Mouse (Mus musculus): ENCODE measurements around the gene Nfix.
A peak's percentile ranks its signal among the peaks of the same experiment; 100 is the strongest.

Nfix gene

DNA sequence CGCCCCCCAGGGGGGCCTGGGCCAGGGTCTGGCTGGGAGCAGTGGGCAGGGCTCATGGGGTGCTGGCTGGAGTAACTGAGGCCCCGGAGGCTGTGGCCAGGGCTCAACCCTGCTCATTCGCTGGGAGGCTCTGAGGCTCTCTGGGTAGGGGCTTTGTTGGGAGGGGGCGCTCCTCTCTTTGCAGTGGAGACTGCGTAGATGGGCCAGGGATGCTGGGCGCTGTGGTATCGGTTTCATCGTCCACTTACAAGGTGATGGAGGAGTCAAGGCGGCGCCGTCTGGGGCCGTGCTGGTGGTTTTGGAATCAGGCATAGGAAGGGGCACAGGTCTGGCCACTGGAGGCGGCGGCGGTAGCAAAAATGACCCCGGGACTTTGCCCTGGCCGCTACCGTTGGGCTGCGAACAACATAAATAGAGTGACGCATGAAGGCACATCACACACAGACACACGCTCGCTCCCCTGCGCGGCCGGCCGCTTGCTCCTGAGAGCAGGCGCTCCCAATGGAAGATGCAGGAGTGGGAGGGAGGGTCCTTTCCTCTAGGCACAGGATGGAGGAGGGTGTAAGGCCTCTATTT is 84.2 kb downstream of the Nfix start:
- no peak for DNase-seq (ENCODE audit: low spot score in 2 of 2)

DNA sequence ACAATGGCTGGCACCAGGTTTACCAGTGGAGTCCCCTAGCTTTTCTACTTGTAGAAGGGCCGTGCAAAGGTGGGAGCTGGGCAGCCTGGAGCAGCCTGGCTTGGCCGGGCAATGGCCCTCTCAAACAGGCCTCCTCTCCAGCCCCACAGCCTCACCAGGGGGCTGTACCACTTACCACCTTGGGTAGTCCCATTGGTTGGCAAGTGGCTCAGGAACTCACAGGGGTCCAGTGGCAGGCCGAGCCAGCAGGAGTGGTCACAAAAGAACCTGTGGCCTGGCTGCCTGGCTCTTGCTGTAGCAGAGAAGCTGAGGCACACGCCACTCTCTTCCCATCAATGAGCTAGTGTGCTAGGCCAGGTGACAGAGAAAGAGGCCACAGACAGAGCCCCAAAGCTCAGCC is 86.0 kb downstream of the Nfix start:
- no peak for DNase-seq (ENCODE audit: low spot score in 2 of 2)

DNA sequence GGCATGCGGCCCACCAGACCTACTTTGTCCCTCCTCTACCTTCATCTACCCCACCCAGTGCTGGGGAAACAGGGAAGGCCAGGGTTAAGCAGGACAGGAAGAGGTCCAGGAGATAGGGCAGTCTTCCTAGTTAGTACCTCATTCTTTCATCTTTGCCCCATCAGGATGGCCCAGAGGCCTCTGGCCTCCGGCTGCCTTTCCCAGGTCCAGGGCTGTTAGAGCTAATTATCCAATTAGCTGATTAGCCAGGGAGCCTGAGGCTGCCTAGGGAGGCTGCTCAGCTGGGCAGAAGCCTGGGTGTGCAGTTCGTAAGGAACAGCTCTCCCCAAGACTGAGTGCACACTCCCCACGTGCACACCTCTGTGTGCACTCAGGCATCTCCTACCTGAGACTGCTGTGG is 86.8 kb downstream of the Nfix start:
- DNase-seq (ENCODE audit: low spot score in 2 of 2) = no peak

DNA sequence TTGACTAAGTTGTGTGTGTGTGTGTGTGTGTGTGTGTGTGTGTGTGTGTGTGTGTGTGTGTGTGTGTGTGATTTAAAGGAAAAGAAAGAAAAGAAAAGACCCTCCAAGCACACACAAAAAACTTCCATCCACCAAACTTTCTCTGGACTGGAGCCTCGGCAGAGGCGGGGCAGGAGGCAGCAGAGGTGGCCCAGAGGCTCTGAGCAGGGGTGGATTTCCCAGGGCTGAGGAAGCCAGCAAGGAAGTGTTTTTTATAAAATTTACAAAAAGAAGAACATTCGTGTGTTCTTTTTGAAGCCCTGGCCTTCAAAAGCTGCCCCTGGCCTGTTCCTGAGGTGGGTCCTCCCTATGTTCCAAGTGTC is 87.4 kb downstream of the Nfix start:
- DNase-seq (ENCODE audit: low spot score in 2 of 2) = no peak

DNA sequence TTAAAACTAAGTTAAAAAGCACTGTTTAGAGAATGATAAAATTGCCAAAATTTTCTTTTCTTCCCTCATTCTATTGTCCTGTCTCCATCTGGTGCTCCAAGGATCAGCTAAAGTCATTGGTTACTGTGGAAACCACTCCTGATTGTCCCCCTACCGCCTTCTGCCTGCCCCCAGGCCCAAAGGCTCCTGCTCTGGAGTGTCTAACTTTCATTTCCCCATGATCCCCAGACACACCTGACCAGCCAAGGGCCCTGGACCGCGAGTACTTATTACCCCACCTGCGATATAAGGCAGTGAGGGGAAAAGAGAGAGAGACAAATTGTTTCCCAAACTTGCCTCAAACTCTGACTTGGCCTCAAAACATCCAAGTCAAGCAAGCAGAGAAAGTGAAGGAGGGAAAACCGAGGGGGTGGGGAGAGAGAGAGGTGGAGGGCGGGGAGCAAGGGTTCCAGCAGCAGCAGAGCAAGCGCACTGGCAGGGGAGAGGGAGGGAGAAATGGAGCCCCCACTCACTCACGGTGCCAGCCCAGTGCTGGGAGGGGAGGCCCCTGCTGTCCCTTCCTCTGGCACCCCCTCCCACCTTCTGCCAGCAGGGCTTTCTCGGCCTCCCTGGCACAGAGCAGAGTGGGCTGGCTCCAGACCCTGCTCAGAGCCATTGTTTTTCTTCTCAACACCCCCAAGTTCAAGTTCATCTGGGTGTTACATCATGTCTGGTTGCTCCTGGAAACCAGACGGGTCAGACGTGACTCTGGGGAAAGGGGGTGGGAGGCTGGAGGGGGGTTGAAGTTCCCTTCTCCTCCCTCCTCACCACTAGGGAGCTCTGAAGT is 88.0 kb downstream of the Nfix start:
- DNase-seq (ENCODE audit: low spot score in 2 of 2) = no peak

DNA sequence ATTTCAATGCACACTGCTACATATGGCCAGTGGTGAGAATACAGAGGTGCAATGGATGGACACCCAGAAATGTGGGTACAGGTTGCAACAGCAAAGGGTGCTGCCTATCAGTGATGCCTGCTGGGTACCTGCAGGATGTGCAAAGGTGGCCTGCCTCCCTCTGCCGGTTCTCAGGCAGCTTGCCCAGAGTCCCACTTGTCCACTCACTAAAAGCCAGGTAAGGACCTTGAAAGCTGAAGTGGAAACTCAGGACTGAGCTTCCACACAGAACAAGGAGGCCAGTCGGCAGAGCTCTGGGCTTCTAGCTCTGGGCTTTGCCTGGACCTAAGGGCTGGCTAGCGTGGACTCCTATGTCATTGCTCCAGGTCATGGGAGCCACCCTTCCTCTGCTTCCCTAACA is 88.8 kb downstream of the Nfix start:
- no peak for DNase-seq (ENCODE audit: low spot score in 2 of 2)

DNA sequence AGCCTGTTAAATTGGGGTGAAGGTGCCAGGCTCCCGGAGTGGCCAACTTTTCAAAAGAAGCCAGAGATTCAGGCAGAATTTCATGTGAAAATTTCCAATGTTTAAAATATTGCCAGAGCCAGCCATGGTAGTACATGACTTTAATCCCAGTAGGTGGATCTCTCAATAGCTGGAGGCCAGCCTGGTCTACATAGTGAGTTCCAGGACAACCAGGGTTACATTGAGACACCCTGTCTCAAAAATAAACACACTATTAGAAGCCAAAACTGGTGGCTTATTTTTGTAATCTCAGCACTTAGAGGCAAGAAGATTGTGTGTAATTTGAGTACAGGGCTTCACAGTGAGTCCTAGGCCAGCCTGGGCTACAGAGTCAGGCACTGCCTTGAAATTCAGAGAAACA is 90.2 kb downstream of the Nfix start:
- no peak for DNase-seq (ENCODE audit: low spot score in 2 of 2)

DNA sequence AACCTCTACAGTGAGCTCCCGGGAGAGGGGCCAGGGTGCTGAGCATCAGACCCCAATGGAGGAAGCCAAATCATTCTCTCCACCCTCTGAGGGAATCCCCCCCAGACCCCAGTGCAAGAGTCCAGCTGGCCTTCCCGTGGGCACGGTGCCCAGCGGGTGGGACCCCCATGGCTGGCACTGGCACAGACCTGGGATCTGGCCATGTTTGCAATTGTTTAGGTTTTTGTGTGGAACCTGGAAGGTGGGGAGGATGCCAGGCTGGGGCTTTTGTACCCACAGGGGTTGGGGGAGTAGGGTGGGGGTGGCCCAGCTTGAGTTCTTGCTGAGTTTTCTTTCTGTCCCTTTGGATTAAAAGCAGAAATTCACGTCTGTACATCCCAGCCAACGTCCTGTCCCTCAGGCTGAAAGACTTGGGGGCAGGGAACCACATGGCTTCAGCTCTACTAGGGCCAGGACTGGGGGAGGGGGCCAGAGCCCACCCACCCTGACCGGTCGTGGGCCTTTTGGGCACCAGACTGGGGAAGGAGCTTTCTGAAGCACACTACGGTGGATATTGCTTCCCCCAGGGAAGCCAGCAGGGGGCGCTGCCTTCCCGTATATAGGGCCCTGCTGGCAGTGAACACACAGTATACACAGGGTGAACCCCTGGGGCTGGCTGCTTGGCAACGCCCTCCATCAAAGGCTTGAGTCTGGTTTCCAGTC is 91.2 kb downstream of the Nfix start:
- peak; percentile 84 to 86 for DNase-seq (ENCODE audit: low spot score in 2 of 2)

DNA sequence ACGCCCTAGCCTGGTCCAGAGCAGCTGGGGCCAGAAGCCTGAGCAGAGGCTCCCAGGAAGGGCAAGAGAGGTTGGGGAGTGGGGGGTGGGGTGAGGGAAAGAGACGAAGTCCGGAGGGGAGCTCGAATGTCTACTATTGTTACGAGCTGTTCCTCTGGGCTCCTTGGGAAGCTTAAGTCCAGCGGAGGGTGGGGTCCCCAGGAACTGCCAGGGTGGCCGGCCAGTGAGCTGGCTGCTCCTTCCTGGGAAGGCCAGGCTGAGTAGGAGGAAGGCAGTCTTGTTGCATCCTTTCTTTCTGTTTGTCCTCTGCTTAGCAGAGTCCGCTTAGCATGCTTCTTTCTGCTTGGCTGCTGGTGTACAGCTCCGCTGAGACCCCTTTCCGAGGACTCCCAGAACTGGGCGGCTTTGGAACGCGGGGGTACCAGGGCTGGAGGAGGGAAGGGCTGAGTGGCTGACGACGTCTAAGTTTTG is 92.0 kb downstream of the Nfix start:
- no peak for DNase-seq (ENCODE audit: low spot score in 2 of 2)

DNA sequence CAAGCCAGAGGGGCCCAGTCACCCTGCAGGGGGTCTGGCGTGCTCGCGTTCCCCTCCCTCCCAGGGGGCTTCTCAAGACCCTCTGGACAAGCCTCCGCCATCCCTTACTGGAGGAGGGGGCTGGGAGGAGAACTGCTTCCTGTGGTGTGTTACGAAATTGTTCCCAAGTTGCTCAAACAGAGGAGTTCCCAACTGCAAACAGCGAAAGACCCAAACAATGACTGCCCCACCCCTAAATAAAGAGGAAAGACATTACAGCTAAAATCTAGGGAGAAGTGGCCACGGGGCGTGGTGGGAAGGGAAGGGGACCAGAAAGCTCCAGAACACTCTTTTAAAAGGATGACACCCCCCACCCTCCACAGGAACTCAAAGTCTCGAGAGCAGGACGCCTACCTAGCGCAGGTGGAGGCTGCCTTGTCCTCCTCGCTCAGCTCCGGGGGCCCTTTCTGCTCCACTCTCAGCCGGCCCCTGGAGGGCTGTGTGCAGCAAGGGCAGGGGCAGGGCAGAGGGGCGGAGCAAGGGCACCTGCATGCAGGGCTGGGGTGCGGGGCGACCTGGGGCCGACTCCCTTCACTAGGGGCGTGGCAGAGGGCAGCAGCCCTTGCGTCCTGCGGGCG is 92.8 kb downstream of the Nfix start:
- DNase-seq (ENCODE audit: low spot score in 2 of 2) = no peak

DNA sequence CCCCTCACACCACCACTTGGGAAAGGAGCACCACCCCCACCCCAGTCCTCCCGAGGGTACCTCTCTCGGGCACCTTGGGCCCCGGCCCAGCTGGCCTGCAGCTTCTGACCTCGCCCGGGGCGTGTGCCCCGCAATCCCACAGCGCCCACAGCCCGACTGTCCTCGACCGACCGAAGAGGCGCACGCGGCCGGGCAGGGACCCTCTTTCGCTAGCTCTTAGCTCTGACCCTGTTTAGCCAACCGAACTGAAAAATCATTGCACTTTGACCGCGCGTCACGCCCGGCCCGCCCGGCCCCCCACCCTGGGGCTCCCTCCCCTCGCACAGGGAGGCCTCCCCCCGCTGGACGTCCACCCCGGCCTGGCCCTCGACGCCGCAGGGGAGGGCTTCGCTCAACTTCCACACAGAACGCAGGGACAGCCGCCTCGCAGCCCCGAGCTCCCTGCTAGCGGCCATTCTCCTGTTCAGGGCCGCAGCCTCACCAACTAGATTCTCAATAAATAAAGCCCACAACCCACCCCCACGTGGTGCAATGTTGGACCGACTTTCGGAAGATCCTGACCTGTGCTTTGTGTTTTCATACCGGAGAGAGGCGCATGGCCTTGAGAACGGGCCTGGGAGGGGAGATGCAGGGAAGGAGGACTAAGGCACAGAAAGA is 93.4 kb downstream of the Nfix start:
- DNase-seq (ENCODE audit: low spot score in 2 of 2) = no peak

DNA sequence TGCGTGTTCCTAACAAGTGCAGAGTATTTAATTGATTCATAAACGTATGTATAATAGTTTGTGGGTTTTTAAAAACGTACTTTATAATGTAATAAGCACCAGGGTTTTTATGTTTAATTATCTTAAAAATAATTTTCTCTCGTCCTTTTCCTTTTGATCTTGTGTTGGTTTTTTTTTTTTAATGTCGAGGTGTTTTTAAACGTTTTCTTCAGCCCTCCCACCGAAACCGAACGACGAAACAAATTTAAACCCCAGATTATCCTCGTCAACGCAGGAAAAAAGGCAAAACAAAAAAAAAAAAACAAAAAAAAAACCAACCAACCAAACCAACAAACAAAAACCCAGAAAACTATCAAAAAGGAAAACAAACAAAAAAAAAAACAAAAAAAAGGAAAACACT is 94.2 kb downstream of the Nfix start:
- DNase-seq (ENCODE audit: low spot score in 2 of 2) = no peak

DNA sequence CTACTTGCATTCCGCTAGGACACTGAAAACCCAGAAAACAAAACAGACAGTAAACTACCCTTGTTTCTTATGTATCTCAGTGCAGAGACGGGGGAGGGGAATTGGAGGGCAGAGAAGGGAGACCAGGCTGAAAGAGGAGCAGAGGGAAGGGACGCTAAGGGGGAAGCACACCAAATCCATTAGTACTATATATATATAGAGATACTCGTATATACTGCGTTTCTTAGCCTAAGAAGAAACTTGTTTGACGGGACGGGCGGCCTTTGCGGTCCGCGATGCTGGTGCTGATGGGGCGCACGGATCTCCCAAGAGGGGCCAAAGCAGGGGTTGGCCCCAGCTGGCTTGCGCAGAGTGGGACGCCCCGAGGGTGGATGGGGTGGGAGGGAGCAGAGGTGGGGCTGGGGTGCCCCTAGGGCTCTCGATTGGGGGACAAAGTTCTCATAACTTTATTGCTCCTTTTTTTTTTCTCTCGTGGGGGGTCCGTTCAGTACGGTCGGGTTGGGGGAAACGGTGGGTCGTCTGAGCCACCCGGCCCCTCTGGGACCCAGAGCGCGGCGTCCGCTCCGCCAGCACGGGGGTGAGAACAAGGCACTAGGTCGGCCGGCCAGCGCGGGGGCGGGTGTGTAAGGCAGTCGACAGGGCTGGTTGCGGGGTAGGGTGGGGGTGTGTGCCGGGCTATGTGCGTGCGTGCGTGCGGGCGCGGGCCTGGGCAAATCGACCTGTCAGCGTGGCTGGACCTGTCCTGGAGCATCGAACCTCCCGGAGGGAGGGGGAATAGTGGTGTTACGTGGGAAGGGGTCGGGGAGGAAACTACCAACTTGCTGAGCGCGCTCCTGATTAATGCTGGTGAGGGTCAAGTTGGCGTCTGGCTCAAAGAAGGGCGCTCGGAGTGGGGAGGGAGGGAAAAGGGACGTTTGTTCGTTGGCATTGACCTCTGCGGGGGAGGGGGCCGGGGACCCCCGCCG is 95.0 kb downstream of the Nfix start:
- no peak for DNase-seq (ENCODE audit: low spot score in 2 of 2)

DNA sequence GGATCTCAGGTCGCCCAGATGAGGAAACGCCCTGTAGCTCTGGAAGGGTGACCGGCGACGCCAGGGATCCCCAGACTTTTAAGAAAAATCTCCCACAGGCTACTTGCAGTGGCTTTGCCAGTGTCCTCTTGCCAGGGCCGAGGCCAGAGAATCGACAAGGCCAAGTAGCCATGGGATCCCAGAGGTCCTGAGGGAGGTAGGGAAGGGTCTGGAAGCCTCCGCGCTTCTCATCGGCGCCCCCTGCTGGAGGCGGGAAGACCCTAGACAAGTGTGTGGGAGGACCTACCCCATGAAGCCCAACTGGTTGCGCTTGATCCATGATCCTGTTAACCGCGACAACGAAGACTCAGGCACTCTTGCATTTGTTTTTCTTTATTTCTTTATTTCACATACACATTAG is 95.8 kb downstream of the Nfix start:
- DNase-seq (ENCODE audit: low spot score in 2 of 2) = no peak

DNA sequence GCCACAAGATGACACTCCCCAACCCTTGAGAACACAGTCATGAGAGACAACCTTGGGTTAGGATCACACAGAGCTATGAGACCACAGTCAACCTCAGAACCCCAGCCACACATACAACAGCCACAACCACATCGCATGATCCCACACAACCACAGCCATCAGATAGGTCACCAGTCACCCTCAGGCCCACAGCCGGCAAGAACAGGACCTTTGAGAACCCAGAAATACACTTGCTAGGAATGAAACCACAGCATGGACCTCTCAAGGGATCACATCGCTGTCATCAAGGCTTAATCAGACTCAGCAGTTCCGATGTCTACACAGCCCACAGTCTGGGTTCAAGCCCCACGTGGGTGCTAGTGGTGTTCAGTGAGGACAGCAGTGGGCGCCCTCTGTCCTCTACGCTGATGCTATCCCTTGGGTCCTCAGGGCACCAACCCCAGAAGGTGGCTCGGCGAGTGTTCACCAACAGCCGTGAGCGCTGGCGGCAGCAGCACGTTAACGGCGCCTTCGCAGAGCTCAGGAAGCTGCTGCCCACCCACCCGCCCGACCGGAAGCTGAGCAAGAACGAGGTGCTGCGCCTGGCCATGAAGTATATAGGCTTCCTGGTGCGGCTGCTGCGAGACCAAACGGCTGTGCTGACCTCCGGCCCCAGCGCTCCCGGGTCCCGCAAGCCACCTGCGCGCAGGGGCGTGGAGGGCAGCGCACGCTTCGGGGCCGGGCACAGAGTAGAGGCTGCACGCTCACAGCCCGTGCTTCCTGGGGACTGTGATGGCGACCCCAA is 96.5 kb downstream of the Nfix start:
- no peak for DNase-seq (ENCODE audit: low spot score in 2 of 2)

DNA sequence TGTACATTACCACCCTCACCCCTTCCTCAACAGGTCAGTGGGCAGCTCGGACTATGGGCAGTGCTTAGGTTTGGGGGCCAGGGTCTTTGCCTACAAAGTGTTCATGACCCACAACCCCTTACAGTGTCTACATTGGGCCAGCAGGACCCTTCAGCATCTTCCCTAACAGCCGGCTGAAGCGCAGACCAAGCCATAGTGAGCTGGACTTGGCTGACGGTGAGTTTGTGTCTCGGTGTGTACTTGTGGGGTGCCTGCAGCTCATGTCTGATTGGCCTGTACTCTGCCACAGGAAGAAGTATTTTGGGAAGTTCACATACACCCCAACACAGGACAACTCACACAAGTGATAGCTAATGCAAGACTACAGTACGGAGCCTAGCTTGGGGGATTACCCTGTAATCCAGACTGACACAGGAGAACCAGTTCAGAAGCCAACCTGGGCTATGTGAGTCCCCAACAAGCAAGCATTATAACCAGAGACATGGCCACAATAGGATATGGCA is 97.1 kb downstream of the Nfix start:
- DNase-seq (ENCODE audit: low spot score in 2 of 2) = no peak

DNA sequence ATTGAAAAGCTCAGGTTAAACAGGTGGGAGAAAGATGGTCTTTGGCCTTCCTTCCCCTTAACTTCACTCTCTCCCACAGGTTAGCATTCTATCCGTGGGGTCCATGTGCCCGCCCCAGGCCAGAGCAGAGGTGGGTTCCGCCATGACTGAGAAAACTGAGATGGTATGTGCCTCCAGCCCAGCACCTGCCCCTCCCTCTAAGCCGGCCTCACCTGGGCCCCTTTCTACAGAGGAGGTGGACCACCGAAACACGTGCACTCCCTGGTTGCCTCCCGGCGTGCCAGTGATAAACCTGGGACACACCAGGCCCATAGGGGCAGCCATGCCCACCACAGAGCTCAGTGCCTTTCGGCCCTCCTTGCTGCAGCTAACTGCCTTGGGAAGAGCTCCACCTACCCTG is 97.6 kb downstream of the Nfix start:
- no peak for DNase-seq (ENCODE audit: low spot score in 2 of 2)

DNA sequence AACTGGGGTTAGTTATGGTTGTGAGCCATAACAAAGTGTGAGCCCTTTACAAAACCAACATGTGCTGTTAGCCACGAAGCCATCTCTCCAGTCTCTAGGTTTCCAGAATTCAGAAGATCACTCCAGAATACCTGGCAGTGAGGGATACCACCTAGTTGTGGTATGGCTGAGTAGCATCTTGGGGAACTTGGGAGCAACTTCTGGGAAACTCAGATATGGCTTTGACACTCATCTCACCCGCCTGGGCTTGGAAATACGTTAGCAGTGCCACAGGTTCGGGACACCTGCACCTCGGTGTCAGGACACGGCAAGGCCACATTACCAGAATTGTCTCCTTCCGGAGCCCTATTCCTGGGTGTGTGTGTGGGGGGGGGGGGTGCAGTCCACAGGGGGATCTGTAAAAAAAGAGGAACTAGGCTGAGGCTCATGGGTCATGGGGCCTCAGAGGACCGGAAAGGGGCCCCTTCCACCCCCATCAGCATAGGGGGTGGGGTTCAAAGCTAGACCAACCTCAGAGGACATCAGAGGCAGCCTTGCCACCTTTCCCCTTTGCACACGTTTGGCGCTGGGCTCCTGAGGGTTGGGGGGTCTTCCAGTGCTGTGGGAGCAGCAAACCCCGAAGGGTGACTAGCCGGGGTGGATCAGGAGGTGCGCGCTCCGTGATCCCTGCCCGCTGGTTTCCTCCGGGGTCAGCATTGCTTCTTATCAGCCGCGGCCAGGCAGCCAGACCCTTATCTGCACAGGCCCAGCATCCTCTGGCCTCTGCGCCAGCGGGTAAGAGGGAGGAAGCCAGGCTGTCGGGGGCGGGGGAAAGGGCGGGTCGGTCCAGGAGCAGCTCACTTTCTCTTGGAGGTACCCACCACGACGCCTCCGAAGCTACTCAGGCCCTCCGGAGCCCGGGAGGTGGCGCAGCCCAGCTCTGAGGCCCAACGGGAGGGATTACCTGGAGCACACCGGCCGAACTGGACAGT is 98.9 kb downstream of the Nfix start, which contains the start of gene Lyl1:
TSS of gene Lyl1 (plus strand) at position 517 of the 971 bp plus-strand sequence.
- DNase-seq (ENCODE audit: low spot score in 2 of 2) = no peak

DNA sequence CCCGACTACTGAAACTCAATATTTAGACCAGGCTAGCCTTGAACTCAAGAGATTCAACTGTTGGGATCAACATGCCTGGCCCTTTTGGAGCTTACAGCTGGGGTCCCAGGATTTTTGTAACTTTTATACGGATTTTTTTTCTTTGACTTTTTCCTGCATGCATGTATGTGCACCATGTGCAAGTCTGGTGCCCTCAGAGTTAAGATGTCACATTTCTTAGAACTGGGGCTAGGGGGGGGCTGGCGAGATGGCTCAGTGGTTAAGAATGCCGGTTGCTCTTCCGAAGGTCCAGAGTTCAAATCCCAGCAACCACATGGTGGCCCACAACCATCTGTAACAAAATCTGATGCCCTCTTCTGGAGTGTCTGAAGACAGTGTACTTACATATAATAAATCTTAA is 99.6 kb downstream of the Nfix start:
- DNase-seq (ENCODE audit: low spot score in 2 of 2) = no peak

All from frontal cortex, postnatal 25 days (tissue).